Mouse (Mus musculus) liver, adult 2 months (tissue): Measurements from ENCODE around the gene Cpox.

Experiments used
- CTCF ChIP-seq: fragments of 200-500 bp; IDR thresholded peaks from 2 replicates; pipeline ENCODE4 v1.5.1; 2011; ENCODE audit warnings: low read depth, low read length, control low read depth
- POLR2A ChIP-seq: fragments of 200-500 bp; IDR thresholded peaks from 2 replicates; pipeline ENCODE4 v1.6.1; 2011; ENCODE audit warnings: low read length, control low read depth; ENCODE audit not compliant: insufficient read depth; ENCODE audit errors: extremely low read depth

DNA sequence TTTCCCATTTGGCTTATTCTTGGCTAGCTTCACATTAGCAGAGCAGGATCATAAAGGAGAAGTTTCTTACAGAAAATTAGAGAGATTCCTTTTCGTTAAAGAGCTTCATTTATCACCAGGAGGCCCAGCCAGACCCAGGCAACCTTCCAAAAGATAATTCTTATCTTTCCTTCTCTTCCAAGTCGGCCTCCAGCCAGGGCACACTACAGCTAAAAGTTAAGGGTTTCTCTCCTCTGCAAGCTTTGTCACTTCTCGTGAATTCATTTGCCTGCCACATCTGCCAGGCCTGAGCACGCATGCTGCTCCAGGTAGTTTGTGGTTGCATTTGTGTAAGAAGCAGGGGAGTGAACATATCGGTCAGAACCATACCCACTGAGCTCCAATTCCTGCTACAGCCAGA, 828 bp upstream of the Cpox start:
- TF ChIP-seq CTCF (no peak), POLR2A (no peak)
